Mouse (Mus musculus): ENCODE data around the gene Gm21943. TPM values are rescaled to one million over a fixed set of nuclear protein-coding genes. Genes with fewer than 3 reads are reported as not detected.
"Not testable (repeated sequence)": the region's sequence is repeated elsewhere in the genome, so short reads cannot be mapped to it uniquely, and the experiment has no call there.

Gene Gm21943
- not detected in 2 replicates for polyA plus RNA-seq (2012)

DNA sequence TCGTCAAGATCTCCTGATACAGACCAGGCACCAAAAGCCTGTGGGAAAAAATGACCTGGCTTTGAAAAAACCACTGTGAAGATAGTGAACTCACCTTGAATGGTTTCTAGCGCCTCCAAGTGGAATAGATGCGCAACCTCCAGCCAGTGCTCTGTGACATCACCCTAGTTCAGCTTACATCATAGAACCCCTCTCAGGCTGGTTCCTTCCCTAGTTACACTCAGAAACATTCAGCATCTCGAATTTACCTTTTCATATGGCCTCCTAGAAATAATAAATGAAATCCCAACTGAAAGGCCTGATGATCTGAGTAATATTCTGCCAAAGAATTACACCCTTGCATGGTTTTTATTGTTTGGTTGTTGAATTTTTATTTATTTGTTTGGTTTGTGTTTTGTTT is at the start of gene Gm21943:
Gene Gm21943, minus strand, starts transcription at position 101 of the 400 bp plus-strand sequence.
- not testable (repeated sequence) for H3K36me3 ChIP-seq (ENCODE audit: control insufficient read depth); H3K27me3 ChIP-seq (ENCODE audit: control insufficient read depth); H3K4me3 ChIP-seq (replicated peaks); H3K4me1 ChIP-seq (ENCODE audit: control insufficient read depth); H3K9me3 ChIP-seq (ENCODE audit: control insufficient read depth, low read length)

Other genes with a start within 250 kb of the Gm21943 start
- not detected in 2 replicates for gene Gm28961, start 172.0 kb upstream of the Gm21943 start, polyA plus RNA-seq (2012)

Measured in erythroblast, embryonic 14.5 days (primary cell).